Mouse (Mus musculus) olfactory bulb, adult 2 months (tissue): ENCODE data around the gene Depdc1a.

Source experiments
- CTCF ChIP-seq: fragments of 200-500 bp; IDR thresholded peaks from 2 replicates; pipeline ENCODE4 v1.5.1; 2012; ENCODE audit warnings: low read depth, mild to moderate bottlenecking, low read length, moderate library complexity; ENCODE audit not compliant: insufficient read depth
- POLR2A ChIP-seq: fragments of 200-500 bp; IDR thresholded peaks from 2 replicates; pipeline ENCODE4 v1.6.1; 2012; ENCODE audit warnings: mild to moderate bottlenecking, low read depth, low read length, moderate library complexity; ENCODE audit not compliant: insufficient read depth

DNA sequence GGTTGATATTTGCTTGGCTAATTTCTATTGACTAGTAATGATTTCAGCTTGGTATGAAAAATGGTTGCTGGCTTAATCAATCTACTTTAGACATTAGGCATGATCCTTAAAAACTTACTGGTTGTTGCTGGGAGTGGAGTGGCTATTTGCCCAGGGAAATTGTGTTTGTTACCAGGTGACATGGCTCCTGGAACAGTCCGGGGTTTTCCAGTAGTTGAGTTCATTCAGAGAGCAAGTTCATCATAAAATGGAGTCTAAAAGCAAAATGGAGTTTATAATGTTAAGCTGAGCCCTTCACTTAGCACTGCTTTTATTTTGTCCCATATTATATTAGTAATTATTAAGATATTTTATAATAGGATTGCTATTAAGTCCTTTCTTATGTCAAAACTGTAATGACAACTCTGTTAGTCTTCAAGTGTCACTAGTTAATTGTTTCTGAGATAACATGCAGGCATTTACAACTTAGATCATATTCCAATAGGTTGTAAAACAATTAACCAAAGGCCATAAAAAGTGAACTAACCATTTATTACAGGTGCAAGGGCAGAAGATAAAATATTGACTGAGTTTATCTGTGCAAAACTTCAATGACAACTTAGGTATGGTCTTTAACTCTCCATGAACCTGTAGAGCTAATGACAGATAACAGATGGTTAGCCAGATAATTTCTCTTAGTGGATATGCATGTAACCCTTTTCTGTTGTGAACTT, 17.8 kb upstream of the Depdc1a start:
- TF ChIP-seq POLR2A (no peak), CTCF (no peak)
